Mouse (Mus musculus) liver, embryonic 14.5 days (tissue): ENCODE results near the gene Rab35. TPM values are rescaled to one million over a fixed set of nuclear protein-coding genes. Genes with fewer than 3 reads are reported as not detected.

Source experiments
- ATAC-seq: fragments of 200-750 bp; cut with Nextera tagmentation; 2 replicates; pipeline ENCODE4 v1.8.0; 2017; ENCODE audit warnings: moderate number of reproducible peaks, mild to moderate bottlenecking, moderate library complexity; ENCODE audit not compliant: insufficient read depth
- DNase-seq, 3 experiments: peaks; one replicate each; pipeline ENCODE4 v3.0.0-alpha.2; 2012 to 2013; ENCODE audit warnings: low read depth in 3 of 3, low spot score in 3 of 3
- H3K27ac ChIP-seq: fragments of 300-500 bp; sonication (generic); 2 replicates; pipeline ENCODE4 v1.5.1; 2014; ENCODE audit warnings: moderate library complexity, mild to moderate bottlenecking, control low read depth, inconsistent platforms
- H3K27me3 ChIP-seq: fragments of 300-500 bp; sonication (generic); 2 replicates; pipeline ENCODE4 v1.6.1; 2014; ENCODE audit warnings: mild to moderate bottlenecking, low read length, moderate library complexity; ENCODE audit not compliant: control insufficient read depth, insufficient read depth
- H3K36me3 ChIP-seq: fragments of 300-500 bp; sonication (generic); replicated peaks from 2 replicates; pipeline ENCODE4 v1.6.1; 2014; ENCODE audit warnings: low read depth; ENCODE audit not compliant: control insufficient read depth, insufficient read depth
- H3K4me1 ChIP-seq, 2 experiments: fragments of 200-500 bp in 1 of 2; fragments of 300-500 bp in 1 of 2; sonication (generic) in 1 of 2; replicated peaks; 2 replicates each; pipeline ENCODE4 v1.6.1; 2012 to 2014; ENCODE audit warnings: antibody characterized with exemption in 1 of 2, inconsistent platforms in 1 of 2, low read length in 1 of 2; ENCODE audit not compliant: control insufficient read depth in 2 of 2, insufficient read depth in 2 of 2
- H3K4me2 ChIP-seq: fragments of 300-500 bp; sonication (generic); 2 replicates; pipeline ENCODE4 v1.6.1; 2014; ENCODE audit warnings: low read depth, mild to moderate bottlenecking, control low read depth, moderate library complexity
- H3K4me3 ChIP-seq, 2 experiments: fragments of 200-500 bp in 1 of 2; fragments of 300-500 bp in 1 of 2; sonication (generic) in 1 of 2; 2 replicates each; pipeline ENCODE4 v1.5.1; 2012 to 2014; ENCODE audit warnings: low read depth in 2 of 2, low read length in 2 of 2, mild to moderate bottlenecking in 2 of 2, control low read depth in 1 of 2, inconsistent platforms in 1 of 2, moderate library complexity in 1 of 2; ENCODE audit not compliant: insufficient read depth in 1 of 2
- H3K9ac ChIP-seq: fragments of 300-500 bp; sonication (generic); replicated peaks from 2 replicates; pipeline ENCODE4 v1.6.1; 2014; ENCODE audit warnings: mild to moderate bottlenecking, control low read depth, moderate library complexity
- H3K9me3 ChIP-seq: fragments of 300-500 bp; sonication (generic); 2 replicates; pipeline ENCODE4 v1.6.1; 2016; ENCODE audit warnings: low read length, mixed read lengths; ENCODE audit not compliant: control insufficient read depth
- CTCF ChIP-seq: IDR thresholded peaks from 2 replicates; pipeline ENCODE4 v1.5.1; 2016; ENCODE audit warnings: antibody characterized with exemption, low read depth, control low read depth
- EP300 ChIP-seq: IDR thresholded peaks from 2 replicates; pipeline ENCODE4 v1.6.1; 2016; ENCODE audit warnings: antibody characterized with exemption, low read depth
- WGBS: fragments of 180-500 bp; shearing (Covaris S2); extraction: QIAGEN DNeasy Blood & Tissue Kit; methylation state at CpG from one replicate; pipeline ENCODE4 v1.1.7; 2014; ENCODE audit not compliant: insufficient replicate concordance; 5-methylcytosine and 5-hydroxymethylcytosine counted together
- polyA plus RNA-seq, 2 experiments: library from polyadenylated mRNA; depleted of rRNA in 1 of 2; stranded (reverse) in 1 of 2; unstranded in 1 of 2; fragments of >200 nt; fragmentation: Nextera tagmentation in 1 of 2; extraction: Ambion mirVana in 1 of 2; gene quantifications; 2 replicates each; pipeline versions ENCODE4 v1.2.1 to v1.2.3; 2012 to 2014

The Rab35 gene
- polyA plus RNA-seq, 2 experiments = 14.9 to 28.2 TPM

DNA sequence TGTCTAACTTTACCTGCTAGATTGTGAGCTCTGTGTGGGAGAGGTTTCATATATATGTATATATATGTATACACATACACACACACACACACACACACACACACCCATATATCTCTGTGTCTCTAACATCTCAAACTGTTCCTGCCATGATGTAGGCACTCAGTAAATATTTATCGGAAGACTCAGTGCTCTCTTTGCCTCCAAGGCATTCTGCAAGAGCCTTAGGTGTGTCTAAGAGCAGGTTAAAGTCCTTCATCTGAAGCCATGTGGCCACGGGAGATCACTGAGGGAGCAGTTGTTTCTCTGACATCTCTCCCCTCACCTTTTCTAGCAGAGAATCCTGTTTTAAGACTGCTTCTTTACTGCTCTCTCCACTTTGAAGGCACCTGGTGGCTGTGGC, 40.2 kb upstream of the Rab35 start:
- H3K9ac ChIP-seq = no peak overlapping the region
- no peak overlapping the region for H3K4me3 ChIP-seq
- TF ChIP-seq CTCF (no peak), EP300 (no peak)
- DNase-seq (no peak), ATAC-seq (no peak)
- H3K36me3 ChIP-seq = peaks cover 49% of the 10 kb centered on the region
- H3K9me3 ChIP-seq = no peaks in the 10 kb centered on the region
- H3K4me2 ChIP-seq = no peak overlapping the region
- H3K27ac ChIP-seq = no peak overlapping the region
- no peaks in the 10 kb centered on the region for H3K4me1 ChIP-seq
- 81% methylated on average over 2 of the region's 2 CpGs for WGBS
- H3K27me3 ChIP-seq = no peaks in the 10 kb centered on the region

- DNase-seq (no peak), ATAC-seq (no peak)
- no peak overlapping the region for H3K9ac ChIP-seq
- H3K4me1 ChIP-seq = no peaks in the 10 kb centered on the region
- H3K9me3 ChIP-seq = no peaks in the 10 kb centered on the region
- no peak overlapping the region for H3K4me2 ChIP-seq
- no peak overlapping the region for H3K4me3 ChIP-seq
- WGBS = 77% methylated on average over 6 of the region's 6 CpGs
- peaks cover 55% of the 10 kb centered on the region for H3K36me3 ChIP-seq
- no peaks in the 10 kb centered on the region for H3K27me3 ChIP-seq
- TF ChIP-seq CTCF (no peak), EP300 (no peak)
- no peak overlapping the region for H3K27ac ChIP-seq
These were observed 28.1 kb upstream of the Rab35 start for GRCm38 (mm10) chr5:115603561-115603960.

GRCm38 (mm10) chr5:115611566-115611965, 20.1 kb upstream of the Rab35 start:
- Histone ChIP-seq H3K9ac (no peak overlapping the region), H3K4me3 (no peak overlapping the region), H3K27me3 (no peaks in the 10 kb centered on the region), H3K27ac (no peak overlapping the region), H3K4me2 (no peak overlapping the region), H3K9me3 (no peaks in the 10 kb centered on the region), H3K4me1 (peaks cover 0 to 3% of the 10 kb centered on the region in 2 experiments; a peak in 1 of 4 replicates), H3K36me3 (peaks cover 63% of the 10 kb centered on the region)
- DNase-seq = no peak
- ATAC-seq = peak; percentile 77
- TF ChIP-seq CTCF (0 out of 2 replicates have a peak, but pooled peaks have one; percentile 2), EP300 (no peak)
- 47% methylated on average over 11 of the region's 11 CpGs for WGBS

- no peak overlapping the region for H3K4me2 ChIP-seq
- DNase-seq = no peak
- TF ChIP-seq EP300 (no peak), CTCF (no peak)
- no peak overlapping the region for H3K9ac ChIP-seq
- no peaks in the 10 kb centered on the region for H3K27me3 ChIP-seq
- H3K4me1 ChIP-seq = peaks cover 0 to 3% of the 10 kb centered on the region in 2 experiments; a peak in 1 of 4 replicates
- peaks cover 57% of the 10 kb centered on the region for H3K36me3 ChIP-seq
- 86% methylated on average over 9 of the region's 9 CpGs for WGBS
- ATAC-seq = no peak
- no peak overlapping the region for H3K4me3 ChIP-seq
- no peak overlapping the region for H3K27ac ChIP-seq
- H3K9me3 ChIP-seq = no peaks in the 10 kb centered on the region
These were observed 18.4 kb upstream of the Rab35 start for GRCm38 (mm10) chr5:115613332-115613731.

- DNase-seq = no peak
- H3K27ac ChIP-seq = no peak overlapping the region
- ATAC-seq = no peak
These were observed 16.8 kb upstream of the Rab35 start for GRCm38 (mm10) chr5:115614948-115615347.

More at GRCm38 (mm10) chr5:115614948-115615347, 16.8 kb upstream of the Rab35 start:
- TF ChIP-seq EP300 (no peak), CTCF (peak; percentile 91)
- 73% methylated on average over 7 of the region's 7 CpGs for WGBS
- Histone ChIP-seq H3K4me1 (peaks cover 0 to 3% of the 10 kb centered on the region in 2 experiments; a peak in 1 of 4 replicates), H3K27me3 (no peaks in the 10 kb centered on the region), H3K36me3 (peaks cover 47% of the 10 kb centered on the region), H3K9ac (no peak overlapping the region), H3K4me3 (no peak overlapping the region), H3K9me3 (no peaks in the 10 kb centered on the region), H3K4me2 (no peak overlapping the region)
